Mouse (Mus musculus) adrenal gland, postnatal 4 days (tissue): ENCODE results near the gene Olfr1174-ps. TPM values are rescaled to one million over a fixed set of nuclear protein-coding genes. Genes with fewer than 3 reads are reported as not detected.

ENCODE experiments used
- DNase-seq, 2 experiments: peaks; one replicate each; pipeline ENCODE4 v3.0.0; 2021 to 2022; ENCODE audit warnings: low spot score in 2 of 2, mixed read lengths in 2 of 2
- long read RNA-seq, 2 experiments: library from polyadenylated mRNA; stranded (forward); transcript quantifications; one replicate each; pipeline ENCODE4 v2.0.0; 2021
- total RNA-seq, 2 experiments: library from RNA; stranded (reverse); gene quantifications; 2 replicates each; pipeline ENCODE4 v1.2.3; 2021

Olfr1174-ps gene
- not detected for total RNA-seq
- long read RNA-seq, experiment 1, result 0 reads
- long read RNA-seq, experiment 2, result 0 reads

DNA sequence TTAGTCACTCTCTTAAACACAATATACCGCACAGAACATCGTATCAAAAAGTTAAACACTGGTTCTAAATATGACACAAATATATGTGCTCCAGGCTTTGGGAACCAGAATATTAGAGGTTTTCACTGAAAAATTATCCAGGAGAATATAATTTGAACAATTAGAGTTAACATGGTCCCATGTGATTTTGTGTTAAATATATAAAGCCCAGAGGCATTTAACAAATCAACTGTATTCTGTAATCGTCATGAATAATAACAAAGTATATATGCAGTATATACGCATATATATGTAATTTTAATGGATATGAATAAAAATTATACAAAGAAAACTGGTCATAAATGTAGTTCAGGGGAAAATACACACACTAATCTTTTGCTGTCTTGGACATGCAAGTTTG lies at the start of gene Olfr1174-ps:
Olfr1174-ps (minus strand) TSS at position 101 of the 400 bp plus-strand sequence.
- no peak for DNase-seq

DNA sequence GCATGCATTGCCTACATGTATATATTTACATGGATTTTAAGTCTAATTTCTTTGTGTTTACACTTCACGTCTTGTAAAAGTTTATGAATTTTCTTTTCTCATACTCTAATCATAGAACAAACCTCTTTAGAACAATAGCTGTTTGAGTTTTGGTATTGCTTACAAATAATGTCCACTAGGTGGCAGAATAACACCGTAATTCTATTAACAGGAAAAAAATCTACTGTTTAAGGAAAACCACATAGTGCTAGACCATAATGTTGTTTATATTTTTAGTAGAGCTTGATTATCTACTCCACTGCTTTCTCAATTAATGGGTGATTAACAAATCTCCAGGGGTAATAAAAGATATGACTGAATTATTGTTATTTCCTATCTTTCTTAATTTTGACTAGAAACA lies 41.4 kb upstream of the Olfr1174-ps start:
- no peak for DNase-seq

DNA sequence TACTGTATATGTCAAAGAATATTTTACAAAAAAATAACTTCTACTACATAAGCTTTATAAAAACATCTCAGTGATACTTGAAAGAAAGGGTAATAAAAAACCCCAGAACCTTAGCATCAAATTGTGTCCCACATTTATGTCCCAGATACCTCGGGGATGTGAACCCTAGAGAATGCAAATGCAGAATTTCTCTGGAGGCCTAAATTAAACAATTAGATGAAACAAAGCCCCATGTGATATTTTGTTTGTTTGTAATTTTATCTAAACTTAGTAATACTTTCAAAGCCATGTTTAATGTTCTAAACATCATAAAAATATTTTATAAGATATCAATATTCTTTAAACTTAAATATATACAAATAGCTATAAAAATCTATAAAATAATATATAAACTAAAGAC lies 31.5 kb upstream of the Olfr1174-ps start, which contains the start of gene Olfr1177-ps:
Olfr1177-ps (minus strand) TSS at position 101 of the 400 bp plus-strand sequence.
- no peak for DNase-seq

DNA sequence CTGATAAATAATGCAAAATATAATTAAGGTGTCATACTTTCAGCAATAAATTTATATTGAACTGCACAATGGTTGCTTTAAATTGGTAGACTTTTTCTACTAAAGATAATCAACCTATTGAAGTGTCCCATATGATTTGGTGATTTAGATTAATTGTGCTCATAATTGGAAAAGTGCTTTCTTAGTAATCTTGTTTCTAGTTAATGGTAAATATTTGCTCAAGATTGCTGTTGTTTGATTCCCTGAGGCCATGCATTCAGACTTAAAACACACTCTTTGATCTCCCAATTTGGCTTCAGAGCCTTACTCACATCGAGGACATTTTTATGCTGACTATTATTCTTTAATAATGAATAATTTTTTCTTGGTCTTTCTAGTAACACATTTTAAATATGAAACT lies 21.5 kb upstream of the Olfr1174-ps start, which contains the start of gene Olfr1176:
Olfr1176 (plus strand) TSS at position 301 of the 400 bp plus-strand sequence.
- no peak for DNase-seq

DNA sequence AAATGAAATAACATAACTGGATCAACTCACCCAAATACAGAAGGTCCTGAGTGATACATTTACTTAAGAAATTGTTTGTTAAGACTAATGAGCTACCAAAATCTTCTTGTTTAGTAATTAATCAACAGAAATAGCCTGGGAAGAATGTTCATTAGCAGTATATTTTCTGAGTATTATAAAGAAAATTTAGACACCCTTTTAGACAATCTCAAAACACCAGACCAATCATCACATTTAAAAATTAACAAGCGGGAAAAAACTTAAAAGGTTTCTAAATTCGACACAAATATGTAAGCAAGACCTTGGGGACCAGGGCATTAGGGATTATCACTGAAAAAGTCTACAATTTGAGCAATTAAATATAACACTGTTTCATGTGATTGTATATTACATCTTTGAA lies 12.2 kb upstream of the Olfr1174-ps start, which contains the start of gene Olfr1175-ps:
Olfr1175-ps (minus strand) TSS at position 101 of the 400 bp plus-strand sequence.
- DNase-seq, result no peak

DNA sequence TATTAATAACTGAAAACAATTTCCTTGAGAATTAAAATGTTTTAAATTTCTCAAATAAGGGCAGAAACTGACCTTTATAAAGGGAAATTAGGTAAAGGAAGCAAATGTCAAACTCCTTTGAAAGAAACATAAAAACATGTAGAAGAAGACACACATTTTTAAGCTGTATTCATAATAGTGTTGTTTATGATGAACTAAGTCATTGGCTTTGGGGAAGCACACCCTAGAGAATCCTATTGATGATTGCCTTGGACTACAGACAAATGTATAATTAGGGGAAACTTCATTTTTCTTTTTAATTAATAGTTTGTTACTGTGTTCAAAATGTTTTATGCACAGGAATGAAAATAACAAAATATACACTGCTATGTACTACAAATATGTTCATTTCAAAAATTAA lies 35.2 kb downstream of the Olfr1174-ps start, which contains the start of gene Olfr1173:
Olfr1173 (minus strand) TSS at position 101 of the 400 bp plus-strand sequence.
- DNase-seq, result no peak

Other genes starting within 250 kb of the Olfr1174-ps start
- not detected for gene Olfr1163, start 243.3 kb downstream of the Olfr1174-ps start, total RNA-seq
- not detected for gene Olfr1164, start 221.2 kb downstream of the Olfr1174-ps start, total RNA-seq
- not detected for gene Olfr1166, start 186.9 kb downstream of the Olfr1174-ps start, total RNA-seq
- gene Olfr1167, start 159.9 kb downstream of the Olfr1174-ps start, total RNA-seq, result not detected
- not detected for gene Olfr1168, start 133.3 kb downstream of the Olfr1174-ps start, total RNA-seq
- not detected for gene Olfr1170, start 86.8 kb downstream of the Olfr1174-ps start, total RNA-seq
- not detected for gene Olfr1173, start 35.3 kb downstream of the Olfr1174-ps start, total RNA-seq
- not detected for gene Olfr1175-ps, start 12.1 kb upstream of the Olfr1174-ps start, total RNA-seq
- not detected for gene Olfr1176, start 21.6 kb upstream of the Olfr1174-ps start, total RNA-seq
- gene Olfr1177-ps, start 31.4 kb upstream of the Olfr1174-ps start, total RNA-seq, result not detected
- gene Olfr1178, start 71.9 kb upstream of the Olfr1174-ps start, total RNA-seq, result not detected
- not detected for gene Olfr1179, start 91.3 kb upstream of the Olfr1174-ps start, total RNA-seq
- gene Olfr1180, start 104.0 kb upstream of the Olfr1174-ps start, total RNA-seq, result not detected
- not detected for gene Olfr1181, start 111.0 kb upstream of the Olfr1174-ps start, total RNA-seq
- not detected for gene Gm13757, start 134.0 kb upstream of the Olfr1174-ps start, total RNA-seq
- gene Olfr1183, start 139.7 kb upstream of the Olfr1174-ps start, total RNA-seq, result not detected
- gene Olfr1184, start 168.5 kb upstream of the Olfr1174-ps start, total RNA-seq, result not detected
- gene Olfr1185-ps1, start 178.2 kb upstream of the Olfr1174-ps start, total RNA-seq, result not detected
- not detected for gene Olfr1186, start 203.4 kb upstream of the Olfr1174-ps start, total RNA-seq
- not detected for gene Olfr1188, start 241.8 kb upstream of the Olfr1174-ps start, total RNA-seq